Mouse (Mus musculus) brown adipose tissue, adult 24 weeks (tissue): ENCODE measurements at regions not wholly inside any gene's neighbourhood (a gene's known extent, or its start where the extent isn't known, plus 50 kb on each side); places are given as distances from the start of the nearest gene placed in this dataset.

Experiments
- H3K27ac ChIP-seq: fragments of 200-500 bp; replicated peaks from 2 replicates; pipeline ENCODE4 v1.5.1; 2012; ENCODE audit warnings: low read depth, mild to moderate bottlenecking, low read length
- H3K4me1 ChIP-seq: fragments of 200-500 bp; 2 replicates; pipeline ENCODE4 v1.6.1; 2012; ENCODE audit warnings: low read length, mixed read lengths; ENCODE audit not compliant: control insufficient read depth, insufficient read depth, insufficient read length
- H3K4me3 ChIP-seq: fragments of 200-500 bp; 2 replicates; pipeline ENCODE4 v1.5.1; 2012; ENCODE audit warnings: low read depth, mild to moderate bottlenecking, low read length, moderate library complexity; ENCODE audit not compliant: insufficient read depth

GRCm38 (mm10) chr10:119076100-119076566 lies 163.7 kb downstream of the Cand1 start:
- Histone ChIP-seq H3K27ac (no peak overlapping the region), H3K4me1 (no peaks in the 10 kb centered on the region), H3K4me3 (no peak overlapping the region)

- H3K27ac ChIP-seq = peak overlapping the region; percentile 61; the same call in 1 of the 2 replicates
- H3K4me1 ChIP-seq = no peaks in the 10 kb centered on the region
- H3K4me3 ChIP-seq = peak overlapping the region; percentile 36
Measured at GRCm38 (mm10) chr10:119074887-119075286, 165.0 kb downstream of the Cand1 start.

GRCm38 (mm10) chr10:119073991-119074390 lies 165.9 kb downstream of the Cand1 start:
- Histone ChIP-seq H3K4me3 (no peak overlapping the region), H3K27ac (no peak overlapping the region), H3K4me1 (no peaks in the 10 kb centered on the region)

GRCm38 (mm10) chr10:119069410-119069809 lies 170.4 kb downstream of the Cand1 start:
- Histone ChIP-seq H3K4me1 (peaks cover 5% of the 10 kb centered on the region; the same call in 1 of the 2 replicates), H3K4me3 (no peak overlapping the region), H3K27ac (no peak overlapping the region)

GRCm38 (mm10) chr10:119067838-119068237 lies 172.0 kb downstream of the Cand1 start:
- H3K4me1 ChIP-seq = peaks cover 12% of the 10 kb centered on the region; the same call in 1 of the 2 replicates
- no peak overlapping the region for H3K27ac ChIP-seq

GRCm38 (mm10) chr10:119067366-119067765 lies 172.5 kb downstream of the Cand1 start:
- Histone ChIP-seq H3K4me1 (peaks cover 16% of the 10 kb centered on the region), H3K27ac (no peak overlapping the region), H3K4me3 (no peak overlapping the region)

More at GRCm38 (mm10) chr10:119067838-119068237, 172.0 kb downstream of the Cand1 start:
- H3K4me3 ChIP-seq = no peak overlapping the region

- peaks cover 29% of the 10 kb centered on the region for H3K4me1 ChIP-seq
- 0 out of 2 replicates have a peak overlapping the region, but pooled peaks have one; percentile 45 for H3K27ac ChIP-seq
- H3K4me3 ChIP-seq = no peak overlapping the region
Measured at GRCm38 (mm10) chr10:119065974-119066373, 173.9 kb downstream of the Cand1 start.

- peaks cover 29% of the 10 kb centered on the region for H3K4me1 ChIP-seq
- H3K27ac ChIP-seq = peak overlapping the region; percentile 47
- H3K4me3 ChIP-seq = no peak overlapping the region
Measured at GRCm38 (mm10) chr10:119065133-119065817, 174.6 kb downstream of the Cand1 start.

GRCm38 (mm10) chr10:119064218-119064617 lies 175.6 kb downstream of the Cand1 start:
- H3K27ac ChIP-seq = no peak overlapping the region
- H3K4me1 ChIP-seq = peaks cover 29% of the 10 kb centered on the region
- H3K4me3 ChIP-seq = no peak overlapping the region

- Histone ChIP-seq H3K27ac (0 out of 2 replicates have a peak overlapping the region, but pooled peaks have one; percentile 2), H3K4me3 (no peak overlapping the region), H3K4me1 (peaks cover 29% of the 10 kb centered on the region)
Measured at GRCm38 (mm10) chr10:119063209-119063699, 176.6 kb downstream of the Cand1 start.

- Histone ChIP-seq H3K4me1 (peaks cover 32% of the 10 kb centered on the region), H3K27ac (no peak overlapping the region; the same call in 1 of the 2 replicates)
Measured at GRCm38 (mm10) chr10:119061958-119062599, 177.8 kb downstream of the Cand1 start.

GRCm38 (mm10) chr10:119061349-119061850 lies 178.5 kb downstream of the Cand1 start:
- Histone ChIP-seq H3K4me3 (no peak overlapping the region), H3K27ac (no peak overlapping the region; the same call in 1 of the 2 replicates), H3K4me1 (peaks cover 32% of the 10 kb centered on the region)

More at GRCm38 (mm10) chr10:119061958-119062599, 177.8 kb downstream of the Cand1 start:
- H3K4me3 ChIP-seq = no peak overlapping the region

GRCm38 (mm10) chr10:119058493-119059020 lies 181.3 kb downstream of the Cand1 start:
- no peak overlapping the region for H3K4me3 ChIP-seq
- H3K27ac ChIP-seq = no peak overlapping the region
- peaks cover 33% of the 10 kb centered on the region for H3K4me1 ChIP-seq

- Histone ChIP-seq H3K4me1 (peaks cover 27% of the 10 kb centered on the region), H3K4me3 (no peak overlapping the region), H3K27ac (no peak overlapping the region)
Measured at GRCm38 (mm10) chr10:119055199-119055785, 184.6 kb downstream of the Cand1 start.
